Mouse (Mus musculus): Measurements from ENCODE around the gene Cfd. TPM values are rescaled to one million over a fixed set of nuclear protein-coding genes. Genes with fewer than 3 reads are reported as not detected.
A peak's percentile ranks its signal among the peaks of the same experiment; 100 is the strongest.

The Cfd gene
- total and polyA plus RNA-seq, 3 experiments, result 0.26 TPM; not detected in 2

- peaks cover 49 to 61% of the 10 kb centered on the region in 2 experiments for H3K36me3 ChIP-seq (replicated peaks in 1 of 2; ENCODE audit: control insufficient read depth in 1 of 2, insufficient read depth in 1 of 2, low read length in 1 of 2)
- H3K4me3 ChIP-seq (replicated peaks in 1 of 3; ENCODE audit: low read depth in 2 of 3, low read length in 2 of 3, poor library complexity in 1 of 3), result peak overlapping the region; percentile 72 to 96 (median 91)
- peaks cover 32 to 71% of the 10 kb centered on the region in 2 experiments for H3K4me1 ChIP-seq (ENCODE audit: control insufficient read depth in 1 of 2, insufficient read depth in 2 of 2)
- peak overlapping the region; percentile 78 for H3K4me2 ChIP-seq (ENCODE audit: insufficient read depth, low read depth, poor library complexity, severe bottlenecking)
- no peaks in the 10 kb centered on the region for H3K9me3 ChIP-seq (replicated peaks; ENCODE audit: low read length)
- dilution Hi-C loops (cut with MboI; ENCODE audit: extremely low pct_ligation_motif_present, extremely low pct_unique_long_range_greater_than_20kb, low sequenced_read_pairs), result no loop called here
- DNase-seq (ENCODE audit: extremely low read depth), result no peak
- TF ChIP-seq ELF1 (IDR thresholded peaks at IDR 0.05; ENCODE audit: low read depth, low read length), result no peak
- peaks cover 89% of the 10 kb centered on the region for H3K79me2 ChIP-seq (replicated peaks; ENCODE audit: control insufficient read depth, extremely low read depth, insufficient read depth, poor library complexity, severe bottlenecking)
- in situ Hi-C loops (cut with MboI; ENCODE audit: low pct_ligation_motif_present, low pct_unique_long_range_greater_than_20kb, low sequenced_read_pairs), result no loop called here
- peak overlapping the region; percentile 98 for H3K9ac ChIP-seq (ENCODE audit: insufficient read depth, low read depth)
- peak overlapping the region; percentile 65 for H3K27ac ChIP-seq (ENCODE audit: insufficient read depth, low read depth)
- no peaks in the 10 kb centered on the region for H3K27me3 ChIP-seq (replicated peaks)
Measured at GRCm38 (mm10) chr10:79930826-79931186, 40.2 kb downstream of the Cfd start.

- no peaks in the 10 kb centered on the region for H3K27me3 ChIP-seq (replicated peaks)
- no peak for DNase-seq (ENCODE audit: extremely low read depth)
- dilution Hi-C loops (cut with MboI; ENCODE audit: extremely low pct_ligation_motif_present, extremely low pct_unique_long_range_greater_than_20kb, low sequenced_read_pairs), result no loop called here
- in situ Hi-C loops (cut with MboI; ENCODE audit: low pct_ligation_motif_present, low pct_unique_long_range_greater_than_20kb, low sequenced_read_pairs), result no loop called here
- H3K79me2 ChIP-seq (replicated peaks; ENCODE audit: control insufficient read depth, extremely low read depth, insufficient read depth, poor library complexity, severe bottlenecking), result peaks cover 99% of the 10 kb centered on the region
- H3K4me1 ChIP-seq (ENCODE audit: control insufficient read depth in 1 of 2, insufficient read depth in 2 of 2), result peaks cover 40 to 75% of the 10 kb centered on the region in 2 experiments
- no peak for TF ChIP-seq JUN (IDR thresholded peaks at IDR 0.05; ENCODE audit: insufficient read depth, low read depth, low read length)
- TF ChIP-seq ELF1 (IDR thresholded peaks at IDR 0.05; ENCODE audit: low read depth, low read length), result 0 out of 2 replicates have a peak, but pooled peaks have one; percentile 6
- TF ChIP-seq POLR2AphosphoS2 (IDR thresholded peaks at IDR 0.05; ENCODE audit: low read depth, low read length), result peak; percentile 34; the same call in 1 of the 2 replicates
- TF ChIP-seq SIN3A (IDR thresholded peaks at IDR 0.05; ENCODE audit: low read length), result 0 out of 2 replicates have a peak, but pooled peaks have one; percentile 8
- H3K9me3 ChIP-seq (replicated peaks; ENCODE audit: low read length), result no peaks in the 10 kb centered on the region
- H3K9ac ChIP-seq (ENCODE audit: insufficient read depth, low read depth), result peak overlapping the region; percentile 98
- peak overlapping the region; percentile 76 for H3K27ac ChIP-seq (ENCODE audit: insufficient read depth, low read depth)
- H3K4me2 ChIP-seq (ENCODE audit: insufficient read depth, low read depth, poor library complexity, severe bottlenecking), result peak overlapping the region; percentile 78
- peak overlapping the region; percentile 72 to 96 (median 91) for H3K4me3 ChIP-seq (replicated peaks in 1 of 3; ENCODE audit: low read depth in 2 of 3, low read length in 2 of 3, poor library complexity in 1 of 3)
- H3K36me3 ChIP-seq (replicated peaks in 1 of 2; ENCODE audit: control insufficient read depth in 1 of 2, insufficient read depth in 1 of 2, low read length in 1 of 2), result peaks cover 55 to 71% of the 10 kb centered on the region in 2 experiments
Measured at GRCm38 (mm10) chr10:79931797-79932196, 41.1 kb downstream of the Cfd start.

GRCm38 (mm10) chr10:79932736-79933135 lies 42.1 kb downstream of the Cfd start:
- Histone ChIP-seq H3K9me3 (replicated peaks; ENCODE audit: low read length) (no peaks in the 10 kb centered on the region), H3K36me3 (replicated peaks in 1 of 2; ENCODE audit: control insufficient read depth in 1 of 2, insufficient read depth in 1 of 2, low read length in 1 of 2) (peaks cover 63 to 80% of the 10 kb centered on the region in 2 experiments), H3K27me3 (replicated peaks) (no peaks in the 10 kb centered on the region), H3K4me2 (ENCODE audit: insufficient read depth, low read depth, poor library complexity, severe bottlenecking) (peak overlapping the region; percentile 78), H3K4me3 (replicated peaks in 1 of 3; ENCODE audit: low read depth in 2 of 3, low read length in 2 of 3, poor library complexity in 1 of 3) (peak overlapping the region; percentile 72 to 96 (median 91)), H3K79me2 (replicated peaks; ENCODE audit: control insufficient read depth, extremely low read depth, insufficient read depth, poor library complexity, severe bottlenecking) (peaks cover 100% of the 10 kb centered on the region), H3K4me1 (ENCODE audit: control insufficient read depth in 1 of 2, insufficient read depth in 2 of 2) (peaks cover 48 to 84% of the 10 kb centered on the region in 2 experiments), H3K9ac (ENCODE audit: insufficient read depth, low read depth) (peak overlapping the region; percentile 22), H3K27ac (ENCODE audit: insufficient read depth, low read depth) (peak overlapping the region; percentile 76)
- peak; percentile 63; the same call in 1 of the 2 replicates for TF ChIP-seq TCF12 (IDR thresholded peaks at IDR 0.05; ENCODE audit: low read depth, low read length)
- TF ChIP-seq SIN3A (IDR thresholded peaks at IDR 0.05; ENCODE audit: low read length), result 0 out of 2 replicates have a peak, but pooled peaks have one; percentile 0
- TF ChIP-seq UBTF (IDR thresholded peaks at IDR 0.05; ENCODE audit: low read depth, low read length), result peak; percentile 1; the same call in 1 of the 2 replicates
- TF ChIP-seq E2F4 (IDR thresholded peaks at IDR 0.05; ENCODE audit: insufficient replicate concordance, low read depth, low read length), result no peak
- TF ChIP-seq JUN (IDR thresholded peaks at IDR 0.05; ENCODE audit: insufficient read depth, low read depth, low read length), result no peak
- TF ChIP-seq NELFE (IDR thresholded peaks at IDR 0.05; ENCODE audit: low read depth, low read length), result no peak
- no peak for TF ChIP-seq MYC (IDR thresholded peaks at IDR 0.05; ENCODE audit: low read depth, low read length)
- TF ChIP-seq ELF1 (IDR thresholded peaks at IDR 0.05; ENCODE audit: low read depth, low read length), result no peak
- TF ChIP-seq SMC3 (IDR thresholded peaks at IDR 0.05; ENCODE audit: low read depth, low read length), result no peak
- no peak for TF ChIP-seq MAFK (IDR thresholded peaks at IDR 0.05; ENCODE audit: insufficient replicate concordance, low read length)
- no peak for TF ChIP-seq TBP (conservative IDR thresholded peaks at IDR 0.05; ENCODE audit: low read depth, low read length)
- no peak for TF ChIP-seq ZC3H11A (IDR thresholded peaks at IDR 0.05; ENCODE audit: low read depth, low read length)
- no peak for TF ChIP-seq NRF1 (IDR thresholded peaks at IDR 0.05; ENCODE audit: low read depth, low read length)
- TF ChIP-seq ETS1 (conservative IDR thresholded peaks at IDR 0.05; ENCODE audit: low read depth, low read length), result no peak
- TF ChIP-seq CTCF (conservative IDR thresholded peaks at IDR 0.05 in 1 of 2, IDR thresholded peaks at IDR 0.05 in 1 of 2; ENCODE audit: low read depth in 2 of 2, low read length in 2 of 2), result no peak
- no peak for TF ChIP-seq CHD1 (IDR thresholded peaks at IDR 0.05; ENCODE audit: low read depth, low read length)
- no peak for DNase-seq (ENCODE audit: extremely low read depth)
- dilution Hi-C loops (cut with MboI; ENCODE audit: extremely low pct_ligation_motif_present, extremely low pct_unique_long_range_greater_than_20kb, low sequenced_read_pairs) (no loop called here), in situ Hi-C loops (cut with MboI; ENCODE audit: low pct_ligation_motif_present, low pct_unique_long_range_greater_than_20kb, low sequenced_read_pairs) (no loop called here)
